Mouse (Mus musculus): ENCODE measurements around the gene Gnas. TPM values are rescaled to one million over a fixed set of nuclear protein-coding genes. Genes with fewer than 3 reads are reported as not detected.

The Gnas gene
- 1,052 and 1,187 TPM in 2 replicates for polyA plus RNA-seq (2012; rRNA removed)

GRCm38 (mm10) chr2:174284011-174284410 lies at the start of gene Gnas:
Gene Gnas, plus strand, starts transcription at chr2:174284320.
- DNase-seq (ENCODE audit: low spot score), result no peak

- no peak for DNase-seq (ENCODE audit: low spot score)
These were observed 41.7 kb upstream of the Gnas start for GRCm38 (mm10) chr2:174242431-174242830.

- DNase-seq (ENCODE audit: low spot score), result no peak
These were observed 32.2 kb upstream of the Gnas start for GRCm38 (mm10) chr2:174251963-174252362.

- DNase-seq (ENCODE audit: low spot score), result no peak
These were observed 26.8 kb upstream of the Gnas start for GRCm38 (mm10) chr2:174257312-174257711.

- DNase-seq (ENCODE audit: low spot score), result no peak
These were observed 24.1 kb upstream of the Gnas start for GRCm38 (mm10) chr2:174260004-174260403.

GRCm38 (mm10) chr2:174260908-174261800 lies 23.0 kb upstream of the Gnas start:
- no peak for DNase-seq (ENCODE audit: low spot score)

- DNase-seq (ENCODE audit: low spot score), result no peak
These were observed 22.3 kb upstream of the Gnas start for GRCm38 (mm10) chr2:174261801-174262200.

- no peak for DNase-seq (ENCODE audit: low spot score)
These were observed 20.9 kb upstream of the Gnas start for GRCm38 (mm10) chr2:174263110-174263815.

GRCm38 (mm10) chr2:174264248-174264647 lies 19.9 kb upstream of the Gnas start:
- no peak for DNase-seq (ENCODE audit: low spot score)

- no peak for DNase-seq (ENCODE audit: low spot score)
These were observed 13.7 kb upstream of the Gnas start for GRCm38 (mm10) chr2:174270416-174270815.

GRCm38 (mm10) chr2:174271459-174271858 lies 12.7 kb upstream of the Gnas start:
- no peak for DNase-seq (ENCODE audit: low spot score)

GRCm38 (mm10) chr2:174273131-174273530 lies 11.0 kb upstream of the Gnas start:
- DNase-seq (ENCODE audit: low spot score), result no peak

GRCm38 (mm10) chr2:174273961-174274360 lies 10.2 kb upstream of the Gnas start:
- no peak for DNase-seq (ENCODE audit: low spot score)

- no peak for DNase-seq (ENCODE audit: low spot score)
These were observed 4.3 kb upstream of the Gnas start for GRCm38 (mm10) chr2:174279771-174280170.

- no peak for DNase-seq (ENCODE audit: low spot score)
These were observed 779 bp upstream of the Gnas start for GRCm38 (mm10) chr2:174283341-174283740.

GRCm38 (mm10) chr2:174284807-174285457 lies 812 bp downstream of the Gnas start:
- DNase-seq (ENCODE audit: low spot score), result no peak

- DNase-seq (ENCODE audit: low spot score), result no peak
These were observed 1.9 kb downstream of the Gnas start for GRCm38 (mm10) chr2:174285921-174286470.

- no peak for DNase-seq (ENCODE audit: low spot score)
These were observed 3.8 kb downstream of the Gnas start for GRCm38 (mm10) chr2:174287921-174288320.

- no peak for DNase-seq (ENCODE audit: low spot score)
These were observed 4.7 kb downstream of the Gnas start for GRCm38 (mm10) chr2:174288673-174289430.

GRCm38 (mm10) chr2:174291029-174291661 lies 7.0 kb downstream of the Gnas start:
- no peak for DNase-seq (ENCODE audit: low spot score)

- no peak for DNase-seq (ENCODE audit: low spot score)
These were observed 7.5 kb downstream of the Gnas start for GRCm38 (mm10) chr2:174291662-174292030.

Data from urinary bladder, adult 2 months (tissue).